Mouse (Mus musculus): ENCODE measurements around the gene Asb16.

GRCm38 (mm10) chr11:102323516-102323915 is 55.0 kb downstream of the Asb16 start:
- no peak for TF ChIP-seq TAL1 (conservative IDR thresholded peaks at IDR 0.05; ENCODE audit: low read depth, low read length)
- TF ChIP-seq CTCF (IDR thresholded peaks at IDR 0.05; ENCODE audit: low read depth, low read length): no peak
